Mouse (Mus musculus) embryo, embryonic 10 days (tissue): ENCODE measurements around the gene Egln3.
A peak's percentile ranks its signal among the peaks of the same experiment; 100 is the strongest.

ENCODE experiments used
- DNase-seq: peaks from one replicate; pipeline ENCODE4 v3.0.0-alpha.2; 2015; ENCODE audit warnings: low spot score

The Egln3 gene

DNA sequence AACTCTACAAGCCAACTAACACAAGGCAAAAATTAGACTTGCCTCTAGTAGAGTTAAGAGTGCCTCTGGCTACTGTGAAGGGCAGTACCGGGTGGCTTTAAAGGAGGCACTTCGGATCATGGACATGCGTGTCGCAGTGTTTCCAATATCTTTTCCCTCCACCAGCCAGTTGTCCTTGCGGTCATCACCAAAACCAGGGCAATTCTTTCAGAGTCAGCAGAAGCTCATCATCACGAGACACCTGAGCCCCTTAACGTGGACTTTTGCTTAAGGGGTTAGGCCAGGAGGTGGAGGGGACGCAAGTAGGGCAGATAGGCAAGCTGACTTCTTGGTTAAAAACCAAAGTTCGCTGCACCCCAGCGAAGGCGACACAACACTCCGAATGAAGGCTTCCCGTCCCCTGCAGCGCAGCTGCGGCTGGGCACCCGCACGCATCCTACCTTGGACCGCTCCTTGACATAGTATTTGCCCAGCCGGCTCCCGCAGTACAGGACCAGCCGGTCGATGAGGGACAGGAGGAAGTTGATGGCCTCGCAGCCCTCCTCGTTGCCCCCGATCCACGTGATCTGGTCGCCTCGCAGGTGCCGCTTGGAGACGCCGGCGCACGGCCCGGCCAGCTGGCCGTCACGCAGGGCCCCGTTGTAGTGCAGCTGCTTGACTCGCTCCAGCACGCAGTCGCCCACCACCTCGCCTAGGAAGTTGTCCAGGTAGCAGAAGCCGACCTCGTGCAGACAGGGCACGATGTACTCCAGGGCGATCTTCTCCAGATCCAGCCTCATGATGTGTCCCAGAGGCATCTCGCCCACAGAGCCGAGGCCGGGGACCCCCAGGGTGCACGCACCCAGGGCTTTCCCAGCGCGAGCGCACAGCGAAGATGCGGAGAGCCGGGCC lies 650 bp downstream of the Egln3 start:
- DNase-seq: peak; percentile 62

GRCm38 (mm10) chr12:54202276-54202675 lies 1.4 kb downstream of the Egln3 start:
- DNase-seq: no peak

- peak; percentile 35 for DNase-seq
Measured at GRCm38 (mm10) chr12:54200856-54201255, 2.8 kb downstream of the Egln3 start.

GRCm38 (mm10) chr12:54200172-54200571 lies 3.5 kb downstream of the Egln3 start:
- DNase-seq: peak; percentile 64

DNA sequence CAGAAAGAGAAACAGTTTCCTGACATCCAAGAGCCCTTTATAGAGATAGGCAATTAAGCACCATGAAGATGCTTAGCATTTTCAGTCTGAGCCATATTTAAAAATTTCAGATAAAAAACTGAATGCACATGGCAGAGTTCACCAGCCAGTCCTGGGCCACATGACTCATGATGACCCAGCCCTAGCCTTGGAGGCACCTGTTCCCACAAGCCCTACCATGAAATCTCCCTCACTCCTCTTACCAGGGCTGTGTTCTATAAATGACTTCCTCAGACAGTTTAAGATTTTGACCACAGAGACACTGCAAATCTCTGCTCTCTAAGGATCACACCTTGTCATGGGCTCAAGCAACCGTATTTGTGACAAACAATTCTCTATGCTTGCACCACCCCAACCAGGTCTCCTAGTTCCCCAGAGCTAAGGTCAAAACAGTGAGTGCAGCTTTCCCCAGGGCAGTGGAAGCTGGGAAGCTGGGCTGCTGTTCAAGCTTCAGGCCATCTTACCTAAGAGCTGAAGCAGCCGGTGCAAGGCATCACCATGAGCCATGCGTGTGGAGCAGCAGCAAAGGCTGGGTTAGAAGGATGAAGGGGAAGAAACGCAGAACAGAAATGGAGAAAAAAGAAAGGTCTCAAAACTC lies 5.3 kb downstream of the Egln3 start:
- no peak for DNase-seq

DNA sequence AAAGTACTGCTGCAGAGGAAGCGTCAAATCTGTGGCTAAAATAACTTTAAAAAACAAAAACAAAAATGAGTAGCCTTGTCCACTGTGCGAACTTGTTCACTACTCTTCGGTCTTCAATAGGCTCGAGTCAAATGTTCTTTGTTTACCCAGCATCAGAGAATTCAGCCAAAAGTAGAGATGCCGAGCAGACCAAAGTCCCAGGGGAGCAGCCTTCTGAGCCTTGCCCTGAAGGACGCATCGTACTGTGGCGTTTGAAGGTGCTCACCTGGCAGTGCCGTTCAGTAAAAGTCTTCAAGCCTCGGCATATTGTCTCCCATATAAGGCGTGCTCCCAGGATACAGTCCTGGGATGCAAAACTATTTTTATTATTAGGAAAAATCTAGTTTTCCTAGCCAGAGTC lies 5.8 kb downstream of the Egln3 start:
- no peak for DNase-seq

DNA sequence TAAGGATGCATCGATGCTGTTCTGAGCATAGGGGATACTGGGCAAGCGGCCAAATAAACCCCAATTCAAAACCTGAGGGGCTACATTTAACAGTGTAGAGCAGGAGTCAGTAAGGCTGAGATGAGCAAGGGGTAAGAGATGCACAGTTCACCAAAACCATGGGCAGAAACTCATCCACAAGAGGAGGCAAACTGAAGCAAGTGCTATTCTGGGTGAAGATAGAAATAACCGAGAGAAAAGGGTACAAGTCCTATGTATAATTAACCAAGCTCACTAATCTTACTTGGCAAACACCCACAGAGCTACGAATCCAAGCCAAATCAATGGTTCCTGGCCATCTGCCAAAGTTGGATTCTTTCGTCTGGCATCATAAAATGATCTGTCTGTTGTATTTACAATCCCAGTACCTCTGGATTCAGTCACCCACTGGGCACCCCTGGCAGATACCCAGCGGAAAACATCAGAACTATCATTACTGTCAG lies 6.3 kb downstream of the Egln3 start:
- DNase-seq: no peak

GRCm38 (mm10) chr12:54196881-54197280 lies 6.8 kb downstream of the Egln3 start:
- DNase-seq: no peak

DNA sequence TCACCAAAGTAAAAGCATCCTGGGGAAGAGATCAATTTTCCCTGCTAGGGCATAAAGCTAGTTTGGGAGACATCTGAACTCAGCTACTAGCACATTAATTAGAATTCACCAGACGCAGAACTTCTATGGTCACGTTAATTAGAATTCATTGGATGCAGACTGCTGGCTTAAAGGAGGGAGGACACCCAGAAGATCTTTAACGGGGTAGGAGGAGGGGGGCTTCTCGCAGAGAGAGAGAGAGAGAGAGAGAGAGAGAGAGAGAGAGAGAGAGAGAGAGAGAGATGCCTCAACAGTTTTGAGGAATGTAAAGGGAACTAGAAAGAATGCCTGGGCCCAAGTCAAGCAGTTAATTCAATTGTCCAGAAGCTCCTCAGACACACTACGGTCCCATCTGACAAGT lies 9.5 kb downstream of the Egln3 start:
- no peak for DNase-seq

GRCm38 (mm10) chr12:54192305-54192661 lies 11.4 kb downstream of the Egln3 start:
- no peak for DNase-seq

DNA sequence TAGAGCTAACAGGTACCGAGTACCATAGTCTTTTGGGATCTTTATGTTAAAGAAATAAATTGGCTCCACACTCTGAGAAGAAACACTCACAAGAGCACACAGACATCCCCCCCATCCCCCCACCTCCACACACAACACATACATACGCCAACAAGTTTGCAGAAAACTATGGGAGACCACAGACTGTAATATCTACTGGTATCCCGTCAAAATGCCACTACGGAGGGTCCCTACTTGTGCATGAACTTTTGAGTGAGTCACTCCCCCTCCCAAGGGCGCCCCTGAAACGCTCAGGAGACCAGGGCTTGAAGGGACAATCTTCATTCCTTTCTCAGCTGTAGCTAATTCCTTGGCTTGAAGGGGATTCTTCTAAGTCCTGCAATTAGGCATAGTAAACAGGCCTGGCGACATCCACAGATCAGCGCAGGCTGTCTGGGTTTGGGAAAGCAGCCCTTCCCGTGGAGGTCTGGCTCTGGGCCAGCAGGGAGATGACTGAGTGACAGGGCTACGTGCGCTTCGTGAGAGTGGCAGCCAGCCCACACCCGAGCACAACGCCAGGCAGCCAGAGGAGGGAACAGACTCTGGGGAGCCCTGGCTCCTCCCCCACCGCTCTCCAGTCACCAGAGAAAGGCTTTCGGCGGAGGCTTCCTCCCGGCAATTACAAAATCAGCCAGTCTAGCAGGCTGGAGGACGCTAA lies 11.9 kb downstream of the Egln3 start:
- peak; percentile 94 for DNase-seq

DNA sequence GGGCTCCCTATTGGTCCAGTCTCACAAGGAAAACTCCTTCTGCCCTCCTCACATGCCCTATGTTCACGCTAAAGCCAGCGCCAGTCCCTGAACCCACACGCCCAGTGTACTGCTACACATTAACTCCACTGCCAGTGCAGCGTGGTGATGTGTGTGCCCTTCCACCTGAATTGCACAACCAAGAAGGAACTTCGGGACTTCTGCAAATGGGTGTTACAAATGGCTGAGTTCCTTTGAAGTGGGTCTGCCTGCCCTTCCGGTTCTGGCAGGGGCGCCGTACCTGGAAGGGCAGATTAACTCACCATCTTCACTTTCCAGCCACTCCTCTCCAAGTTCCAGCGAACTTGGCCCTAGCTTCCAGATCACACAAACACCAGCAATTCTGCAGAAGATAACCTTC lies 12.5 kb downstream of the Egln3 start:
- no peak for DNase-seq

- DNase-seq: no peak
Measured at GRCm38 (mm10) chr12:54187812-54188600, 15.7 kb downstream of the Egln3 start.

DNA sequence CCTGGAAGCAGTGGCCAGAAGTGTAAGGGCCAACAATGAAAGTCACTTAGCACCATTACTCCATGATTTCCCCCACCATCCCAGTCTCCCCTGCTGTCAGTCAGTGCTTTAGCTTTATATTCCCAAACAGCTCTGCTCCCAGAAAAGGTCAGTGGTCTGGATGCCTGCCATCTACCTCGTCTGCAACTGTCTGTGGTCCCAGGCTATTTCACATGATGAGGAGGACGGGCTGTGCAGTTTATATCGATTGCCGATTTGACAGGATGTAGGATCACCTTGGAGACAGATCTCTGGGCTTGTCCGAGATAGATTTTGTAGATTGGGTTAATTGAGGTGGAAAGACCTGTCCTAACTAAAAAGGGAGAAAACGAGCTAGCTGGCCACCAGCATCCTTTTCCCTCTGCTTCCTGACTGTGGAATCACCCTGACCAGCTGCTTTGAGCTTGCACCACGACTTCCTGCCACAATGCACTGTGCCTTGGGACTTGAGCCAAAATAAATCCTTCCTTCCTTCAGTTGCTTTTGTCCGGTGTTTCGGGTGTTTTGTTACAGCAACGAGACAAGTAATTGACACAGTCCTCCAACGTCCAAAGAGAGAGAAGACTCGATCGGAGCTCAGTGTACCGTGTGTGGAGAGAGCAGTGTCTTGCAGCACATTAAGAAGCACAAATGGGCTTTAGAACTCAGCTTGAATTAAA lies 16.6 kb downstream of the Egln3 start:
- DNase-seq: peak; percentile 47

DNA sequence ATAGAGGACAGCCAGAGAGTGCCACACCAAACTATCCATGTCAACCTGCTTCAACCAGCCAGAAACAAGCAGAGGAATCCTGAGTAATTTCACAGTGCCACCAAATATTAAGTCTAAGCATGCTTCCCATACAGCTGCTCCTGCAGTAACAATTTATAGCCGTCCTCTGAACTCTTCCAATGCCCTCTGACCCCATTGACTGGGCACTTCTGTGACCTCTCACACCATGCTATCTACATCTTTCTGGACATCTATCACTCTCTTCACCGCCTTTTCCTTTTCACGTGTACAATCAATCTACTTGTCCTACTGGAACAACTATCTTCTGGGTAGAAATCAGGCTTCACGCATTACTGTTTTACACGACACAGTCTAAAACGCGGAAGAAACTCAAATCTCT lies 19.4 kb downstream of the Egln3 start:
- peak; percentile 63 for DNase-seq

DNA sequence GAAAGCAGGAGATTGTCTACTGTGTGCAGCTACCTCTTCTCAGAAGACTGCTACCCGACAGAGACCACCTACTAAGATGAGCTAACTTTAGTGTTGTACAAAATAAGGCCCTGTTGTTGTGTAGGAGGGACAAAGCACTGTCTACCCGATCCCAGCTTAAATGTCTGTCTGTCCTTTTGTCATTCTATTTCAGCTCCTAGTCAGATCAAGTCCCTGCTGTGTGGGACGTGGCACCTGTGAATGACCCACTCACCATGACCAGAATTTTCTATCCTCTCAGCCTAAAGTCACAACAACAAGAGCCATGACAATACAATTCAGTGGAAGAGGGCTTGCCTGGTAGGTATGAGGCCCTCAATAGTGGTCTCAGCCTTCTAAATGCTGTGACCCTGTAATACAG lies 25.3 kb downstream of the Egln3 start:
- no peak for DNase-seq

- no peak for DNase-seq
Measured at GRCm38 (mm10) chr12:54168786-54169185, 34.9 kb downstream of the Egln3 start.

DNA sequence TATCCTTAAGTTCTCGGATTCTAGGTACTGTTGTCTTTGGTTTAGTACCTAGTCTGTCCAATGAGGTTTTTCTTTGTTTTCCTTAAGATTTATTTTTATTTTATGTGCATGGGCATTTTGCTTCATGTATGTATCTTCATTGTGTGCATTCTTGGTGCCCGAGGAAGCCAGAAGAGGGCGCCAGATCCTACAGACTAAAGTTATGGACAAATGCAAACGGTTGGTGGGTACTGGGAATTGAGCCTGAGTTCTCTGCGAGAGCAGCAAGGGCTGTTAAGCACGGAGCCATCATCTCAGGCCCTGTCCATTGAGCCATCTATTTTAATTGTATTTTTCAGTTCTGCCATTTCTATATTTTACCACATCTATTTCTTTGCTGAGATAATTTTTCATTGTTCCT lies 35.9 kb downstream of the Egln3 start:
- DNase-seq: no peak

- no peak for DNase-seq
Measured at GRCm38 (mm10) chr12:54164724-54165050, 39.0 kb downstream of the Egln3 start.

DNA sequence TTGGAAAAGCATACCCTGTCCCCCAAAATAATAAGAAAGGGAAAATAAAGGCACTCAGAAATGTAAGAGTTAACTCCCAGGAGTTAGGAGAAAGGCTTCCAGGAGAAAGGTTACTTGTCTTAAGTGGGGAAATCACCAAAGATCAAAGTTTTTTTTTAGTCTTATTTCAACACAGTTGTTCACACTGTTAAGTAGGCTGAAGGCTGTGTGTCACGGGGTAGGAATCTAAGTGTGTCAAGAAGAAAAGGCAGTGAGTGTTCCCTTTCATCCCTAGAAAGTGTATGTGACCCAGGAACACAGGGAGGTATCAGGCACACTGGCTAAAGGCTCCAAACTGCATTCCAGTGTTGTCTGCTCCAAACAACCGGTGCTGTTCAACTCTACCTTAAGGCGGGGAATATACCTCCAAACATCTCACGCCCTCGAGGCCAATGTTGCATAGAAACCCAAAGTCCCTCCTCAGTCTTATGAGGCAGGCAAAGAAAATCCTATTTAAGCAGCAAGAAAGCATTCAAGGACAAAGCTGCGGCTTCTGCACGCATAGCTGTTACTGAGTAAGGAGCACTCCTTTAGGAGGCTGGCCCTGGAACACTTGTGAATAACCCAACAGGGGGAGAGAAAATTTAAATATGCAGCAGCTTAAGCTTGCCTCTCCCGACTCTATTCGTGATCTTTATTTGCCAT lies 39.5 kb downstream of the Egln3 start:
- no peak for DNase-seq

- no peak for DNase-seq
Measured at GRCm38 (mm10) chr12:54163166-54163565, 40.5 kb downstream of the Egln3 start.
